Mouse (Mus musculus) intestine, postnatal 0 days (tissue): ENCODE measurements at regions not wholly inside any gene's neighbourhood (a gene's known extent, or its start where the extent isn't known, plus 50 kb on each side); places are given as distances from the start of the nearest gene placed in this dataset.
A peak's percentile ranks its signal among the peaks of the same experiment; 100 is the strongest.
"Not testable (repeated sequence)": the region's sequence is repeated elsewhere in the genome, so short reads cannot be mapped to it uniquely, and the experiment has no call there.

Source experiments
- ATAC-seq: fragments of 200-750 bp; cut with Nextera tagmentation; 2 replicates; pipeline ENCODE4 v1.8.0; 2017; ENCODE audit warnings: mild to moderate bottlenecking, moderate TSS enrichment, moderate library complexity
- H3K27ac ChIP-seq: fragments of 300-500 bp; sonication (generic); 2 replicates; pipeline ENCODE4 v1.5.1; 2014; ENCODE audit warnings: mild to moderate bottlenecking, low read depth, low read length, moderate library complexity
- H3K27me3 ChIP-seq: fragments of 300-500 bp; sonication (generic); replicated peaks from 2 replicates; pipeline ENCODE4 v1.6.1; 2014; ENCODE audit warnings: low read length, mixed read lengths; ENCODE audit not compliant: control insufficient read depth, insufficient read depth
- H3K36me3 ChIP-seq: fragments of 300-500 bp; sonication (generic); 2 replicates; pipeline ENCODE4 v1.6.1; 2014; ENCODE audit warnings: mild to moderate bottlenecking, moderate library complexity; ENCODE audit not compliant: control insufficient read depth, insufficient read depth
- H3K4me1 ChIP-seq: fragments of 300-500 bp; sonication (generic); replicated peaks from 2 replicates; pipeline ENCODE4 v1.6.1; 2014; ENCODE audit warnings: antibody characterized with exemption, low read length, mixed read lengths; ENCODE audit not compliant: control insufficient read depth, insufficient read depth
- H3K4me2 ChIP-seq: fragments of 300-500 bp; sonication (generic); replicated peaks from 2 replicates; pipeline ENCODE4 v1.6.1; 2014; ENCODE audit warnings: low read depth, mild to moderate bottlenecking, moderate library complexity
- H3K4me3 ChIP-seq: fragments of 300-500 bp; sonication (generic); 2 replicates; pipeline ENCODE4 v1.5.1; 2014; ENCODE audit warnings: low read depth, low read length
- H3K9ac ChIP-seq: fragments of 300-500 bp; sonication (generic); 2 replicates; pipeline ENCODE4 v1.6.1; 2014; ENCODE audit warnings: mild to moderate bottlenecking, low read depth, low read length
- H3K9me3 ChIP-seq: fragments of 300-500 bp; sonication (generic); 2 replicates; pipeline ENCODE4 v1.6.1; 2016; ENCODE audit warnings: mixed run types; ENCODE audit not compliant: control insufficient read depth
- CTCF ChIP-seq: sonication (generic); IDR thresholded peaks from 2 replicates; pipeline ENCODE4 v1.5.1; 2016; ENCODE audit warnings: low read depth, mild to moderate bottlenecking, control low read depth, antibody characterized with exemption, moderate library complexity
- WGBS: fragments of 180-500 bp; shearing (Covaris S2); extraction: QIAGEN DNeasy Blood & Tissue Kit; methylation state at CpG from one replicate; pipeline ENCODE4 v1.1.7; 2014; 5-methylcytosine and 5-hydroxymethylcytosine counted together

GRCm38 (mm10) chr13:12940911-12941310 lies 64.3 kb downstream of the Prl2c2 start:
- not testable (repeated sequence) for H3K4me3 ChIP-seq, H3K4me2 ChIP-seq, H3K4me1 ChIP-seq, H3K9ac ChIP-seq, H3K27ac ChIP-seq, H3K9me3 ChIP-seq, H3K36me3 ChIP-seq, ATAC-seq, H3K27me3 ChIP-seq

GRCm38 (mm10) chr13:12935103-12935502 lies 70.1 kb downstream of the Prl2c2 start:
- 3% methylated on average over 1 of the region's 1 CpGs for WGBS
- H3K9ac ChIP-seq, H3K4me2 ChIP-seq, ATAC-seq, H3K4me3 ChIP-seq, H3K36me3 ChIP-seq, H3K4me1 ChIP-seq, H3K27ac ChIP-seq, H3K27me3 ChIP-seq: not testable (repeated sequence)
- peak; percentile 47; the same call in 1 of the 2 replicates for TF ChIP-seq CTCF
- peaks cover 27% of the 10 kb centered on the region for H3K9me3 ChIP-seq

- WGBS = 84% methylated on average over 15 of the region's 15 CpGs
- not testable (repeated sequence) for H3K36me3 ChIP-seq, H3K27me3 ChIP-seq, H3K4me1 ChIP-seq, H3K9ac ChIP-seq, H3K27ac ChIP-seq, H3K4me3 ChIP-seq, H3K4me2 ChIP-seq
- H3K9me3 ChIP-seq = peaks cover 50% of the 10 kb centered on the region
- TF ChIP-seq CTCF = 0 out of 2 replicates have a peak, but pooled peaks have one; percentile 26
- peak; percentile 13; the same call in 1 of the 2 replicates for ATAC-seq
These were observed 73.1 kb downstream of the Prl2c2 start for GRCm38 (mm10) chr13:12931907-12932617.

- Histone ChIP-seq H3K4me3 (no peak overlapping the region), H3K9me3 (peaks cover 65% of the 10 kb centered on the region), H3K27me3 (no peaks in the 10 kb centered on the region), H3K27ac (no peak overlapping the region), H3K4me1 (no peaks in the 10 kb centered on the region), H3K9ac (no peak overlapping the region), H3K4me2 (no peak overlapping the region), H3K36me3 (no peaks in the 10 kb centered on the region)
- no peak for ATAC-seq
- 77% methylated on average over 5 of the region's 5 CpGs for WGBS
- no peak for TF ChIP-seq CTCF
These were observed 74.6 kb downstream of the Prl2c2 start for GRCm38 (mm10) chr13:12930566-12930965.

GRCm38 (mm10) chr13:12929806-12930205 lies 75.4 kb downstream of the Prl2c2 start:
- no peak for ATAC-seq
- H3K4me2 ChIP-seq = no peak overlapping the region
- H3K27ac ChIP-seq = no peak overlapping the region
- H3K27me3 ChIP-seq = no peaks in the 10 kb centered on the region
- H3K9ac ChIP-seq = no peak overlapping the region
- H3K4me1 ChIP-seq = no peaks in the 10 kb centered on the region
- no peak for TF ChIP-seq CTCF
- peaks cover 68% of the 10 kb centered on the region for H3K9me3 ChIP-seq
- no peaks in the 10 kb centered on the region for H3K36me3 ChIP-seq
- WGBS = 91% methylated on average over 5 of the region's 5 CpGs
- H3K4me3 ChIP-seq = no peak overlapping the region

GRCm38 (mm10) chr13:12927587-12928345 lies 77.4 kb downstream of the Prl2c2 start:
- Histone ChIP-seq H3K27me3 (no peaks in the 10 kb centered on the region), H3K4me1 (no peaks in the 10 kb centered on the region), H3K4me2 (no peak overlapping the region), H3K36me3 (no peaks in the 10 kb centered on the region), H3K4me3 (no peak overlapping the region), H3K9ac (no peak overlapping the region), H3K9me3 (peaks cover 68% of the 10 kb centered on the region), H3K27ac (no peak overlapping the region)
- ATAC-seq = no peak
- 90% methylated on average over 15 of the region's 15 CpGs for WGBS
- TF ChIP-seq CTCF = no peak
